In the genomic region with DNA sequence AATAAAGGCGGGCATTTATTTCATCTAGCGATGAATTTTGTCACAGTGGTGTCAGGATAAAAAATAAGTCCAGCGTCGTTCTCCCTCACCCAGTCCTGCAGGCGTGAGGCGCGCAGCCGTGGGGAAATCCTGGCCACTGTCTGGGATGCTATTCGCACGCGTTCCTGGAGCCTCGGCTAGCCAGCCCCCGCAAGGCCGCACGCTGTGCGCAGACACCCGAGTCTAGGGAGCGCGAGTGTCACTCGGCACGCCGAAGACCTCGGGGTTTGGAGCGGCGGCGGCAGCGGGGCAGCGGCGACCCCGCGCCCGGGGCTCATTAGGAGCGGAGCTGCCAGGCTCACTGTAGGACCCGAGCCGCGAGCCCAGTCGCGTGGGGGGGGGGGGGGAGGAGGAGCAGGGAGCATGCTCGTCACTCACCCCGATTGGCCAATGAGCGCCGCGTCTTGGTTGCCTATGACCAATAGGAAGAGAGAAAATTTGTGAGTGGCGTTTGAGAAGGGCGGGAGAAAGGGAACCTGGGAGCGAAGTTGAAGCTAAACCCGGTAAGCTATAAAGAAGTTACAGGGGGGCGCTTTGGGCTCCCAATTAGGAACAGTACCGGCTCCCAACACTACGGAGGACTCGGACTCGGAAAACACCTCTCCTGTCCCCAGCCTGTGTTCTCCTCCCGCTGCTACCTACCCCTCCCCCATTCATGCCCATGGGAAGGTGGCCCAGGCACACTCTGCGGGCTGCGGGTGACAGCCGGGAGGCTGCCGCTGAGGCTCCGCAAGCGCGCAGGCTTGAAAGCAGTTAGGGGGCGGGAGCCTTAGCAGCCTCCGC, we compare ENCODE assay signal across 8 mouse cellular contexts. TPM values are rescaled to one million over a fixed set of nuclear protein-coding genes. Genes with fewer than 3 reads are reported as not detected.
DNase-seq lines count a peak whose midpoint lies in the region; ATAC-seq lines count a peak whose summit lies in the region.

A gene (plus strand): TSS at position 585 of the 822 bp plus-strand sequence.

- no peaks in the 10 kb centered on the region for H3K36me3 ChIP-seq in embryonic facial prominence, embryonic 13.5 days
- H3K36me3 ChIP-seq in limb, embryonic 10.5 days: no peaks in the 10 kb centered on the region
- H3K36me3 ChIP-seq in midbrain, embryonic 10.5 days: no peaks in the 10 kb centered on the region

- under 1% methylated on average over 62 of the region's 62 CpGs for WGBS in embryonic facial prominence, embryonic 13.5 days
- WGBS in limb, embryonic 10.5 days: under 1% methylated on average over 62 of the region's 62 CpGs
- under 1% methylated on average over 62 of the region's 62 CpGs for WGBS in midbrain, embryonic 10.5 days

- H3K4me2 ChIP-seq in embryonic facial prominence, embryonic 13.5 days: peak within 1 kb of the TSS; percentile 77

- intact Hi-C loops in heart, postnatal 25 days (cut with DNase I): loop anchor here (10.0 kb wide), 1 partner anchor 1130 kb away; a partner anchor contains a TSS

- H3K27me3 ChIP-seq in embryonic facial prominence, embryonic 13.5 days: peaks cover 89% of the 10 kb centered on the region
- H3K27me3 ChIP-seq in limb, embryonic 10.5 days (ENCODE audit: low read depth, poor library complexity, severe bottlenecking): peaks cover 100% of the 10 kb centered on the region
- H3K27me3 ChIP-seq in midbrain, embryonic 10.5 days (ENCODE audit: low read depth, poor library complexity, severe bottlenecking): peaks cover 100% of the 10 kb centered on the region

- no peak within 1 kb of the TSS for H3K27ac ChIP-seq in embryonic facial prominence, embryonic 13.5 days
- no peak within 1 kb of the TSS for H3K27ac ChIP-seq in limb, embryonic 10.5 days
- H3K27ac ChIP-seq in midbrain, embryonic 10.5 days (replicated peaks): peak within 1 kb of the TSS; percentile 67

- no peaks in the 10 kb centered on the region for H3K9me3 ChIP-seq in embryonic facial prominence, embryonic 13.5 days
- no peaks in the 10 kb centered on the region for H3K9me3 ChIP-seq in limb, embryonic 10.5 days (replicated peaks)
- no peaks in the 10 kb centered on the region for H3K9me3 ChIP-seq in midbrain, embryonic 10.5 days (replicated peaks)

- DNase-seq in heart, adult 11 months: peak; percentile 92
- no peak for DNase-seq in heart, postnatal 25 days (ENCODE audit: low spot score)
- peak; percentile 81 for DNase-seq in adrenal gland, adult 2 months
- DNase-seq in limb, embryonic 10.5 days (ENCODE audit: low spot score): peak; percentile 92
- peak; percentile 94 for DNase-seq in midbrain, embryonic 10.5 days (ENCODE audit: low spot score)
- DNase-seq in testis, postnatal 10 days (ENCODE audit: low spot score): peak; percentile 75

- peak within 1 kb of the TSS; percentile 50 for H3K4me3 ChIP-seq in embryonic facial prominence, embryonic 13.5 days
- H3K4me3 ChIP-seq in limb, embryonic 10.5 days: peak within 1 kb of the TSS; percentile 59
- peak within 1 kb of the TSS; percentile 59 for H3K4me3 ChIP-seq in midbrain, embryonic 10.5 days

- peak within 1 kb of the TSS; percentile 52; the same call in 1 of the 2 replicates for H3K9ac ChIP-seq in embryonic facial prominence, embryonic 13.5 days

- H3K4me1 ChIP-seq in embryonic facial prominence, embryonic 13.5 days: peaks cover 17% of the 10 kb centered on the region
- peaks cover 26% of the 10 kb centered on the region for H3K4me1 ChIP-seq in limb, embryonic 10.5 days
- peaks cover 35% of the 10 kb centered on the region for H3K4me1 ChIP-seq in midbrain, embryonic 10.5 days

- peak; percentile 93 for ATAC-seq in embryonic facial prominence, embryonic 13.5 days (ENCODE audit: insufficient number of reproducible peaks, insufficient read depth, low FRiP score, low TSS enrichment, low read depth)
- peak; percentile 65 to 69 for ATAC-seq in hematopoietic stem cell, adult 5-6 weeks (replicated peaks in 1 of 2; ENCODE audit: insufficient read depth in 1 of 2, low FRiP score in 2 of 2, low TSS enrichment in 1 of 2, low read depth in 1 of 2, poor library complexity in 2 of 2, severe bottlenecking in 2 of 2)

RNA-seq across cellular contexts. Expression of the gene that starts here (rescaled TPM):
- not detected for total RNA-seq in heart, postnatal 25 days (2021)
- total RNA-seq in adrenal gland, adult 2 months (2021): not detected
- polyA plus RNA-seq in adrenal gland, adult 2 months (2012; rRNA removed): not detected in 2 replicates
- 1.6 and 3.2 TPM in 2 replicates for polyA plus RNA-seq in embryonic facial prominence, embryonic 13.5 days (2015; fragmentation: Nextera tagmentation; extraction: Ambion mirVana)
- total RNA-seq in hematopoietic stem cell, adult 5-6 weeks (2017): not detected in 2 replicates
- polyA plus RNA-seq in limb, embryonic 10.5 days (2016; fragmentation: Nextera tagmentation; extraction: Ambion mirVana): 0.65 and 0.74 TPM in 2 replicates
- polyA plus RNA-seq in midbrain, embryonic 10.5 days (2016; fragmentation: Nextera tagmentation; extraction: Ambion mirVana): 6.5 and 10.5 TPM in 2 replicates

Comparison
In these comparisons a context has a peak if more than half of its experiments do, and no peak if none do; other contexts are left out.
1. Peak in DNase-seq in adrenal gland, adult 2 months; RNA of the gene not detected or under 1 TPM.
2. Peak in ATAC-seq in hematopoietic stem cell, adult 5-6 weeks; RNA of the gene not detected or under 1 TPM.
3. Peak in DNase-seq and H3K4me3 ChIP-seq in limb, embryonic 10.5 days; RNA of the gene not detected or under 1 TPM.